Mouse (Mus musculus): ENCODE measurements at regions not wholly inside any gene's neighbourhood (a gene's known extent, or its start where the extent isn't known, plus 50 kb on each side); places are given as distances from the start of the nearest gene placed in this dataset.
"Not testable (repeated sequence)": the region's sequence is repeated elsewhere in the genome, so short reads cannot be mapped to it uniquely, and the experiment has no call there.

DNA sequence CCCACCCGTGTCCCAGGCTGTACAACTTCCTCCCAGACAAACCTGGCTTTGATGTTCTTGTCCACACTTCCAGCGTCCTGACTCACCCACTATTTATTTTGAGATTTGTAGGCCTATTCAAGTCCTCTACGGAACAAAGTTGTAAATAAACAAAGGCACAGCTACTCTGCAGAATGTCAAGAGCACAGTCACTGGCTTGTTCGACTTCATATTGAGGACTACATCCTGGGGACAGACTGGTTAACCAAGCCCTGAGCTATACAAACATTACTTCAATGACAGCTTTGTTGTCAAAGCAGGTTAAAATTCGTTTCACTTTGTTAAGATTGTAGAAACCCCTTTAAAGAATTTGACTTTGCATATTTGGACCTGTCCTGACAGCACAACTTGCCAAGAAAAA is 190.3 kb upstream of the Ctso start:
- in situ Hi-C loops (cut with MboI): no loop called here

DNA sequence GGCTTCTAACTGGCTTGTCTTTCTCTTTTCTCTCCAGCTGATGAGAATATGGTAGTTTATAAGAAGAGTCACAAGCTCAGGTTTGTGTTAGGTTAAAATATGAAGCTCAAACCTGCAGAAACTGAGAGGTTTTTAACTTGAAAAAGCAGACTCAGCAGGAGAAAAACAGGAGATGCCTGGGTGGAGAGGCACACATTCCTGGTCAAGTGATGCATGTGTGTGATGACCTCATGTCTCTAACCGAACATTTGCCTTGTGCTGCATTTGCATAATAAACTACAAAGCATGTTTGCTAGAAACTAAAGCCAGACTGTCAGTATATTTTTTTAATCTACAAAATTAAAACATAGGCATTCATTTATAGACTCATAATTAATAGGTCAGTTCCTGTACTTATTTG is 182.2 kb upstream of the Ctso start:
- in situ Hi-C loops (cut with MboI): no loop called here

DNA sequence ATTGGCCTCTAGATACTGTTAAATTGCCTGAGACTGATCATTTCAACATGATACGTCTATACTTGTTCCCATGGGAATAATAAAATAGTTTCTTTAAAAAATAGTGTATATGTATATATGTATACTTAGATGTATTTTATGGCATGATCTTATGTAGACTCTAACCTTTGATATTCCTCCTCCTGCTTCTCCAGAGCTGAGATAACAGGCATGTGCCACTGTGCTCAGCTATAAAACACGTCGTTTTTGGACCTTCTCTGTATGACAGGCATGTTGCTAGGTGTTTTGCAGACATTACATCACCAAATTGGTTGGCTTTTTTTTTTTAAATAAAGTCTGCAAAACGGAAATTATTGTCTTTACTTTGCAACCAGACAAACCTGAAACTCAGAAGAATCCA is 179.4 kb upstream of the Ctso start:
- in situ Hi-C loops (cut with MboI): no loop called here

DNA sequence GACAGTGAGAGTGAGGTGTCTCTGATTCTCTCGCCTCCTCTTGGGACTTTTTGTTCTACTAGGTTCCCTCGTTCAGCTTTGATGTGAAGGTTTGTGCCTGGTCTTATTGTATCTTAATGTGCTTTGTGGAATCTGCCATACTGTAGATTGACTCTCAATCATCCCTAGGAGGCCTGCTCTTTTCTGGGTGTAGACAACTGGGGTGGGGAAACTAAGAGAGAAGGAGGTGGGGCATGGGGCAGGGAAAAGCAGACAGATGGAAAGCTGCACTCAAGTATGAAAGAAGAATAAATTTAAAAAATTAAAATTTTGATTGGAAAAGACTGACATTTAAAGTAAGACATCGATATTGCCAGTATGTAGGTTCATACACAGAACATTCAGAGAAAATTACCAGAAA is 172.0 kb upstream of the Ctso start:
- in situ Hi-C loops (cut with MboI): no loop called here

DNA sequence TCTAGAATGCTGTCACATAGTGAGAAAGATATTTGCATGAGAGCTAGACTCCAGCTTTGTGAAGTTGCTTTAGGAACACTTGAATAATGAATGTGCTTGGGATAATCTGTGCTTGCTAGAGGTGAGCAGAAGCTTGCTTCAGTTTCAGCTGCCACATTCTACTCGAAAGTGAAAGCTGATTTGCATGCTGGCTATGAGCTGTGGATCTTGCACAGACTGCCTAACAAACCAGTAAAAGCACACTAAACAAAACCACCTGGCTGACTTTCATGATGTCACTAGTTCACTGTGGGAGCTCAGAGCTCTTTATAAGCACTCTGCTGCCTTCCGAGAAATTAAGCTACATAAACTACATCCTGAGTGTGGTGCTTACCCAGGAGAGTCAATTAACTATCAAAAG is 171.5 kb upstream of the Ctso start:
- in situ Hi-C loops (cut with MboI): no loop called here

DNA sequence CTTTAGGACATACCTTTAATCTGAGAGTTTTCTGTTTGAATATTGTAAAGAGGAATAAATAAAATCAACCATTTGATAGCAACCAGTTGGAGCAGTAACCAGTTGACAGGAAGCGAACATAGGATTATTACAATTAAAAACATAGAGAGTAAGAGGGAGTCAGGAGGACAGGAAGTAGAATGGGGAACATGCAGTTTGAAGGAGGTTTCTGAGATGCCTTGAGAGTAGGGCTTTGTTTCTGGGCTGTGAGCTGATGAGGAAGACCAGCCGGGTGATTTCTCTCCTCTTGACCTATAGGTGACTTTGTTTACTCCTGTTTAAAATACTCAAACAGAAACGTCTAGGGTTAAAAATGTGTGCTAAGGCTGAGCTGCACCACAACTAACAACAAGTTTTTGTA is 160.6 kb upstream of the Ctso start:
- in situ Hi-C loops (cut with MboI): no loop called here

DNA sequence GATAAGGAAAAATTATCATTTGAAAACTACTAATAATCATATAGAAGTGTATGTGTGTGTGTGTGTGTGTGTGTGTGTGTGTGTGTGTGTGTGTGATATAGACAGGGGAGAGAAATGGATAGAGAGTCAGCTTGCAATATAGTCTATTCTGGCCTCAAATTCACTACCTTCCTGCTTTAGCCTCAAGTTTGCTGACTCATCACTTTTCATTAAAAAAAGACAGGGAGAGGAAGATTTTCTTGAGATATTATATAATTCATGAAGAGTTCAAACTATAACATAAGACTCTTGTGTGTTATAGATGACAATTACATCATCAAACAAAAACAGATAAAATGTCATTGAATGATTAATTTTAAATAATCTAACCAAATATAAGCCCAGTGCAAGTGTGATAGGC is 159.4 kb upstream of the Ctso start:
- in situ Hi-C loops (cut with MboI): no loop called here

DNA sequence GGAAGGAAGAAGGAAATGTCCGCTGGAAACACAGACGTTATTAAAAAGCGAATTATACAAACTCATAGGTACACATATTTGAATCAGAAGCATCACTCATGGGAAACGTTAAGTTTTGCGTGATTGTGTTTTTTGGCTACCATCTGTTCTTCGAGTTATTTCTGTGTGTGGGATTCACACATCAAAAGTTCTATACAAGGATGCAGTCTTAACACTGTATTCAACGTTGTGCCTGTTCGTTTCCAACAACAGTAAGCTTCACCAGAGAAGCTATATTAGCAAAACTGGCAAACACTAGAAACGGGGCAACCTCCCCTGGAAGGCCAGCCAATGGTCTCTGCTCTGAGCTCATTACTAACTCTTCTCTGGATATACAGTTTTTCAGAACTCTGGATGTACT is 150.3 kb upstream of the Ctso start:
- in situ Hi-C loops (cut with MboI): loop anchor here (10.0 kb wide), 2 partner anchors 133 to 747 kb away; partner anchors contain the start of gene Pdgfc

DNA sequence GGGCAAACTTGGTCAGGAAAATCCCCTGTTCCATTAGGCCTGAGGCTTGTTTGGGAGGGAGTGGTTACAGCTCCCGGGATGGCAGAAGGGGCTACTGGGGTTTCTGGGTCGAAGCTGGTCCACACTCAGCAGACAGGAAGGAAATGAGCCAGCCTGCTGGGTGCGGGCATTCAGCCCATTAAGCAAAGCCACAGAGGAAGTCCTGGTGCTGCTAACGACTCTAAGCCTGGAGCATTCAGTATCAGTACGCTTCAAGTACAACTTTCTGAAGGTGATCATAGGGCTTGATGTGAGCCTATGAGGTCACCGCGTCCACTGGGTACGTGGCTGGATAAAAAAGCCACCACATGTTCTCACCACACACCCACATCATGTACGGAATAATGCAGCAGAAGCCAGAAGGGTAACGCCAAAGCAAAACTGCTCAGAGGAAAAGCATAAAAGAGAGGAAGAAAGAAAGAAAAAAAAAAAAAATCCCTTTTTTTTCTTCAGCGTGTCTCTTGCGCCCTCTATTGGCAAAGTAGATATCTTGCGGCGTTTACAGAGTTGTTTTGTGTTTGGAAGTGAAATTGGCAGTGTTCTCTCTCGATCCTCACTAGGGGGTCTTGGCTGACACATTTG is 149.4 kb upstream of the Ctso start:
- in situ Hi-C loops (cut with MboI): loop anchor here (10.0 kb wide), 2 partner anchors 132 to 748 kb away; partner anchors contain the start of gene Pdgfc

DNA sequence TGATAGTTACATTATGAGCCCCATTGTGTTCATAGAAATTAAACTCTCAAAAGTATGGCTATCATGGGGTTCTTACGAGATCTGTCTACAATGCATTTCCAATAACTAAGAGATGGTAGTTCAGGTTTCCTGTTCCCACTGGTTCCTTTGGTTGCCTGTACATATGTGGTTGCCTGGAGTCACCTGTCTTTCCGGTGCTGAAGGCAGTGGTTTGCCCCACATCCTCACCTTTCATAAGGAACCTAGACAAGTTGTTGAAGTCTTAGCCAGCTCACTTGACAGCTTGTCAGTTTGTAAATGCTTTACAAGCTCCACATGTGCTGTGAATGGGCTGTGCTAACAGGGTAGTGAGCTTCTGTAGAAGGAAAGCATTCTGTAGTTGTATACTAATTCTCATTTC is 143.5 kb upstream of the Ctso start:
- in situ Hi-C loops (cut with MboI): loop anchor here (10.0 kb wide), 2 partner anchors 126 to 754 kb away; partner anchors contain the start of gene Pdgfc

DNA sequence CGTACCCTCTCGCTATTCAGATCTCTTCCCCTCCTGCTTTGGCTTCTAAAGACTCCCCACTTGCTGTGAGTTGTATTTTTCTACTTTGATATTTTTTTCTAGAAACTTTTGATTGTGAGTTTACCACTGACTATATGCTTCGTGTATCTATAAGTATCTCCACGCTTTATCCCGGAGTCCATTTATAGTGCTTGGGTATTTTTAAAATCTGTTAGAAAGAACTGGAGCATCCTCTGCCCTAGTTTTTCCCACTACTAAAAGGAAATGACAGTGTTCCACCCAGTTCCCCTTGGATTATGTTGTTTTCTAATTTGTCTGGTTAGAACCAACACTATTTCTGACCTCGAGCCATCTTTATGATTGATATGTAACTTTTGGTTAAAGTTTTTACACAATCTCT is 142.7 kb upstream of the Ctso start:
- in situ Hi-C loops (cut with MboI): loop anchor here (10.0 kb wide), 2 partner anchors 125 to 755 kb away; partner anchors contain the start of gene Pdgfc

DNA sequence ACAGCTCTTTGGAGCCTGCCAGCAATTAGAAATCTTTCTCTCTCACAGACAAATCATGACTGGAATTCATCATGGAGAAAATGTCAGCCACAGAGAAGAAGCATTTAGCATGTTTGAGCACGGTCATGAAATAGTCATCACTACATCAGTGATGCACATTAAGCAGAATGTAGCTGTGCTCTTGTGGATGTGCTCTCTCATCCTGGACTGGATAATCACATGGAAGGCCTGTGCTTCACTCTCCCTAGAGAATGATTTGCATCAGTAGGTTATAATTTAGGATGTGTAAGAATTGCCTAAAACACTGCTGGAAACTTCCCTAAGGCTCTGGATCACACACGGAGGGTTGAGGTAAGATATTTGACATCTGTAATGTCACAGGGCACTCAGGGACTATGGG is 130.3 kb upstream of the Ctso start:
- in situ Hi-C loops (cut with MboI): no loop called here

DNA sequence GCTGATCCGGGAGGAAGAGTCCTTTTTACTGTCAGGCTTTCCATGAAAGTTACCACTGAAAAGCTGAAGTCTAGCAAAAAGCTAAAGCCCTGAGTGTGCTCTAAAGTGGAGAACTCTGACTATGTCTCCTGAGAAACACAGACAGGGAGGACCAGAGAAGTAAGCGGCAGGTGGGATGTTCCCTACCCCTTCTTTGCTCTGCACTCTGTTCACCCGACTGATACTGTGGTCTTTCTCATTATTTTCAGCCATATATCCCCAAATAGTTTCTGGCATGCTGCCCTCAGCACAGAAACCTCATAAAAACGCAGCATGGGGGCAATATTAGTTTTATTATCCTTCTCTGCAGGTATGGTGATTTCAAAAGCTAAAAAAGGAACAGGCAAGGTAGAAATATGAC is 126.7 kb upstream of the Ctso start:
- in situ Hi-C loops (cut with MboI): no loop called here

DNA sequence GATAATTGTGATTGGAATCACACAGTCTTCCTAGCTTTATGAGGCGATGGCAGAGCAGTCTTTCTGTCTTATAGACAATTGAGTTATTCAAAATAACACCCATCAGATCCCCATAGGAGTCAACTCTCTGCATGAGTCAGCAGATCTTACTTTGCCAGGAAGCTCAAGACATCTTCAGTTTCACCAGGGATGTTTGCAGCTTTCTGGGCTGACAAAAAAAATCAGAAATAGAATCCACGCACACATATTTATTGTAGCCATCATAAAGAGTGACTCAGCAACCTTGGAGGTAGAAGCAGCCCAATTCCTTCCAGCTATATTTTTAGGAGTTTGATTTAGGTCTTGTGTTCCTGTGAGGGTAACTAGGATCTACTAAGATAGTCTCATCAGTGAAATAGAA is 122.8 kb upstream of the Ctso start:
- in situ Hi-C loops (cut with MboI): no loop called here

DNA sequence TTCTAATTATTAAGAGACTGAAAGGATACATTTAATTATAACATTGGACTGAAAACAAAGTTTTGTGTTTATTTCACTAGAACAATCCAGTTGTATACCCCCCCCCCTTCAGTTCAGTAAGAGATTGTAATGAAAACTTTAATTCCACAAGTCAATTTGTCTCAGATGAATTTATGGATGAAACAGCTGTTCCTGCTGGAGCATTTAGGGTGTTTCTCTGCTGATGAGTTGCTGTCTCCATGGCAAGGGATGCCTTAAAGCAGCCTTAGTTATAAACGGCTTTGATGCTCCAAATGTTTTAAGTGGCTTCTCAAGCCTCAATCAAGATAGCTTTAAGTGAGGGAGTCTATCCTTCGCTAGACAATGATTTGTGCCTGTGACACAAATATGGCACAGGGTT is 112.1 kb upstream of the Ctso start:
- in situ Hi-C loops (cut with MboI): no loop called here

DNA sequence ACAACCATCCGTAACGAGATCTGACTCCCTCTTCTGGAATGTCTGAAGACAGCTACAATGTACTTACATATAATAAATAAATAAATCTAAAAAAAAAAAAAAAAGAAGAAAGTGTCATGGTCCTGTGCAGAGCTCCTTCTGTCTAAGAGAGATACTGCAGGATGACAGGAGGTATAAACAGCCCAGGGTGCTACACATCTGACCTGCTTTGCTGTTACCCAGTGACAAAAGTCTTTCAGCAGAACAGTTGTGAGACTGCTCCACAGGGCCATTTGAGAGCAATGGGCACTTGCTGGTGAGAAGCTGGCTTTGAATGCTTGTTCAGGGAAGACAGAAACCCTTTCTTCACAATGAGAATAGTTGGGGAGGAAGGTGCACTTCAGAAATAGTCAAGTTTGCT is 102.9 kb upstream of the Ctso start:
- in situ Hi-C loops (cut with MboI): no loop called here

DNA sequence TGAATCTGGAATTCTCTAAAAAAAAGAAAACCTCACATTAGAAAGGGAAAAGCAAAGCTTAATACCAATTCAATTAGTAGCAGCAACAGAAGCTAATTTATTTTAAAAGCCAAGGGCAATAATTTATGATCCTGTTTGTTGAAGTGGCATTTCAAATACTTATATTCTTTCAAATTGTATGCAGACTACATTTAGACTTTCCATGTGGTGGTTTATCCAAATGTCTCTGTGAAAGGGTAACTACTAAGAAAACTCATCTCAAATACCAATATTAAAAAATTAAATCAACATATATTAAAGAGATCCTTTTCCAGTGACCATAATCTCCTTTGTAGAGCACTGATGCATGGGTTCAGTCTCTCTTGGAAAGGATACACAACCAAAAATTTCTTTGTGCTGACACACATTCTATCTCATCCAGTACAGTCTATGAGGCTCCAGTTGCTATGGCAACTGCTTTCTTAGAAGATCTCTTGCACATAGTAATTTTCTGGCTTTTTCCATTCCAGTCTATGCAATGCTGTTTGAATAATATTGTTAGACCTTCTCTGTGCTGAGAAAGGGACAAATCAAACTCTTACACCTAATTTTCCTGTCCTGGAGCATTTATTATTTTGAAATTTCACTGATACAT is 102.3 kb upstream of the Ctso start:
- in situ Hi-C loops (cut with MboI): no loop called here

DNA sequence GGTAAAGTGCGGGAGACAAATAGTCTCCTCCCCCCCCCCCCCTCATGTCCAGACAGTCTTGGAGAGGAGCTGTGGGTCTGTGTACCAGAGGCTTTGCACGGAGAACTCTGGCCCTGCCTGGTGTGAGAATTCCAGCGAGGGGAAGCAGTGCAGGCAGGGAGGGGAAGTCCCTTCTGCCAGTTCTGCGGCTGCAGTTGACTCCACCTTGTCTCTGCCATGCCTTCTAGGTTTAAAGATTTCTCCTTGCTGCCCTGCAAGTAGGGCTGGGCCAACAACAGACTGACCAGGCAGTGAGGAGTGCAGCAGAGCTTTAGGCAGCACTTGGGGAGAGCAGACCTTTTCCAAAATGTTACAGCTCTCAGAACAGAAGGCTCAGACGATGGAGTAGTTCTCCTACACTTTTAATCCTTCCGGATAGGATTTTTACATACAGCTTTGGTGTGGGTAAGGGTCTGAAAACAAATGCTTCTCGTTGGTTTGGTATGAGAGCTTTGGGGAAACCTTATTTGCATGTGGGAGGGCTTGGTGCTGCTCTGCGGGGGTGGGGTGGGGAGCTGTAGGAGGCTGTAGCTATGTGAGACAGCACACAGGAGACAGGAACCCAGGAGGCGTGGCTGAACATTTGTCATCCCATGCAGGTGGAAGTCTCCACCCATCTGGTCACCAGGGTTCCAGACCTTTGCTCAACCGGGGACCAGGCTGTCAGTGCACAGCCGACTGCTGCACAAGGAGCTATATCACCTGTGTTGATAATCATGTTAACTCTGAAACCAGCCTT is 96.8 kb upstream of the Ctso start:
- in situ Hi-C loops (cut with MboI): no loop called here

DNA sequence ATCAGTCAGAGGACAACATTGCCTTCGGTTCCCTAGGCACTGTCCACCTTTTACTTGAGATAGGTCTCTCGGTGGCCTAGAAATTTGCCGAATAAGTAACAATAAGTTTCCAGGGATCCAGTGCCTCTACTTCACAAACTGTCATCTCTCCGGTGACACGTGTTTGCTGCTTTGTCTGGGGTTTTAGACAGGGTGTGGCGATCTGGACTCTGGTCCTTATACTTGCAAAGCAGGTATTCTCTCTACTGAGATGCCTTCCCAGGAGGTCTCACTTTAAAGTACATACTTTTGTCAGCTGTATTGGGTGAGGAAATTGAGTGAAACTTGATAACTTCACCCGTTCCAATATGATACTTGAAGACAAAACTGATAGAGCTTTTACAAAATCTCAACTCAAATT is 95.9 kb upstream of the Ctso start:
- in situ Hi-C loops (cut with MboI): no loop called here

DNA sequence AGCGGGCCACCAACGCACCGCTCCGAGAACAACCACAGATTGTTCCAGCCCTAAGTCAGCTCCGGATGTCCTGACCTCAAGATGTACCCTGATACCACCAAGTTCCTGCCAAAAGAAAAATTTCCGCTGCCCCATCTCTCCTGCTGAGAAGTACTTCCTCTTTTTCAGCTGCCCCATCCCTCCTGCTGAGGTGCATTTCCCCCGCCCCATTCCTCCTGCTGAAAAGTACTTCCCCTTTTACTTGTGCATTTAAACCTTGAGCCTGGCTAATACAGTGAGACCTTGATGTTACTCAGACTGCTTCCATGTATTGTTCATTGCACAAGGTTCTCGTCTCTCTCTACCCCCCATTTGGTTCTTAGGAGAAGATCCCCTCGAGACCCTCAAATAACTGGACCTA is 94.3 kb upstream of the Ctso start:
- in situ Hi-C loops (cut with MboI): not testable (repeated sequence)

DNA sequence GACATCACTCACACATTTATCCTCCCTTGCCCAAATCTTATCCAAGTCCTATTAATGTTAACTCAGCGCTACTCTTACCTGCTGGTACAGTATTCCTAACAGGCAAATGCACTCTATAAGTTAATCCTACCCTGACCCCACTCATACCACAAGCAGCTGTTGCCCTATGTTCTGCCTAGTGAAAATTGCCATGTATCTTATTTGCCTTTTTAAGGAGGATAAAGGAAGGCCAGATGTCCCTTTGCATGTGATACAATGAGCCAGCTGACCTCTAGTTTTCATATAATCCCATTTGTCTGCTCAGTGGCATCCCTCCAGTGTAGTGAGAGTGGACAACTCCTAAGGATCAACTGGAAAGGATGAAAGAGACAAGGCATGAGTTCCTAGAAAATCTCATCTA is 67.9 kb upstream of the Ctso start:
- in situ Hi-C loops (cut with MboI): no loop called here
